Mouse (Mus musculus): ENCODE measurements around the gene Mzf1. TPM values are rescaled to one million over a fixed set of nuclear protein-coding genes. Genes with fewer than 3 reads are reported as not detected.
A peak's percentile ranks its signal among the peaks of the same experiment; 100 is the strongest.

Mzf1 gene
- polyA plus RNA-seq, 1 experiment from 2014 or later: 9.3 TPM

GRCm38 (mm10) chr7:13013671-13014070, 40.9 kb downstream of the Mzf1 start:
- Histone ChIP-seq H3K4me3 (no peak overlapping the region), H3K27me3 (no peaks in the 10 kb centered on the region), H3K4me1 (replicated peaks) (peaks cover 11% of the 10 kb centered on the region), H3K4me2 (no peak overlapping the region), H3K27ac (replicated peaks) (no peak overlapping the region), H3K9me3 (no peaks in the 10 kb centered on the region), H3K36me3 (no peaks in the 10 kb centered on the region), H3K9ac (no peak overlapping the region)
- WGBS: 70% methylated on average over 4 of the region's 4 CpGs
- ATAC-seq (ENCODE audit: low FRiP score, low read depth): no peak

- WGBS: 4% methylated on average over 26 of the region's 26 CpGs
- H3K27ac ChIP-seq (replicated peaks): peak within 1 kb of the TSS; percentile 95
- H3K4me2 ChIP-seq: peak within 1 kb of the TSS; percentile 80
- peaks cover 19% of the 10 kb centered on the region for H3K36me3 ChIP-seq
- H3K4me1 ChIP-seq (replicated peaks): peaks cover 31% of the 10 kb centered on the region
- H3K9ac ChIP-seq: peak within 1 kb of the TSS; percentile 83
- no peak for ATAC-seq (ENCODE audit: low FRiP score, low read depth)
- peak within 1 kb of the TSS; percentile 84 for H3K4me3 ChIP-seq
- H3K27me3 ChIP-seq: no peaks in the 10 kb centered on the region
- no peaks in the 10 kb centered on the region for H3K9me3 ChIP-seq
Observed at GRCm38 (mm10) chr7:13010005-13010908, 44.3 kb downstream of the Mzf1 start, which contains the start of gene Zbtb45. Gene Zbtb45, minus strand, starts transcription at chr7:13010034.

GRCm38 (mm10) chr7:13009143-13010004, 45.2 kb downstream of the Mzf1 start:
- no peaks in the 10 kb centered on the region for H3K27me3 ChIP-seq
- peaks cover 31% of the 10 kb centered on the region for H3K4me1 ChIP-seq (replicated peaks)
- peak; percentile 89 for ATAC-seq (ENCODE audit: low FRiP score, low read depth)
- peak overlapping the region; percentile 83 for H3K9ac ChIP-seq
- WGBS: under 1% methylated on average over 42 of the region's 42 CpGs
- peak overlapping the region; percentile 84 for H3K4me3 ChIP-seq
- H3K36me3 ChIP-seq: peaks cover 26% of the 10 kb centered on the region
- no peaks in the 10 kb centered on the region for H3K9me3 ChIP-seq
- peak overlapping the region; percentile 95 for H3K27ac ChIP-seq (replicated peaks)
- peak overlapping the region; percentile 80 for H3K4me2 ChIP-seq

- Histone ChIP-seq H3K36me3 (peaks cover 32% of the 10 kb centered on the region), H3K27me3 (no peaks in the 10 kb centered on the region), H3K9ac (peak overlapping the region; percentile 17; the same call in 1 of the 2 replicates), H3K4me3 (peak overlapping the region; percentile 21), H3K9me3 (no peaks in the 10 kb centered on the region), H3K4me2 (peak overlapping the region; percentile 80), H3K4me1 (replicated peaks) (peaks cover 31% of the 10 kb centered on the region), H3K27ac (replicated peaks) (no peak overlapping the region)
- 36% methylated on average over 57 of the region's 57 CpGs for WGBS
- no peak for ATAC-seq (ENCODE audit: low FRiP score, low read depth)
Observed at GRCm38 (mm10) chr7:13007341-13008092, 47.0 kb downstream of the Mzf1 start.

- no peak overlapping the region for H3K4me3 ChIP-seq
- H3K4me2 ChIP-seq: no peak overlapping the region
- H3K9ac ChIP-seq: no peak overlapping the region
- no peaks in the 10 kb centered on the region for H3K27me3 ChIP-seq
- H3K36me3 ChIP-seq: peaks cover 33% of the 10 kb centered on the region
- ATAC-seq (ENCODE audit: low FRiP score, low read depth): no peak
- peaks cover 31% of the 10 kb centered on the region for H3K4me1 ChIP-seq (replicated peaks)
- no peak overlapping the region for H3K27ac ChIP-seq (replicated peaks)
- 86% methylated on average over 10 of the region's 10 CpGs for WGBS
- no peaks in the 10 kb centered on the region for H3K9me3 ChIP-seq
Observed at GRCm38 (mm10) chr7:13006531-13006930, 48.0 kb downstream of the Mzf1 start.

- Histone ChIP-seq H3K4me1 (replicated peaks) (peaks cover 31% of the 10 kb centered on the region), H3K36me3 (peaks cover 33% of the 10 kb centered on the region), H3K4me2 (no peak overlapping the region), H3K4me3 (no peak overlapping the region), H3K27ac (replicated peaks) (no peak overlapping the region), H3K9ac (no peak overlapping the region), H3K9me3 (no peaks in the 10 kb centered on the region), H3K27me3 (no peaks in the 10 kb centered on the region)
- ATAC-seq (ENCODE audit: low FRiP score, low read depth): no peak
- 85% methylated on average over 17 of the region's 17 CpGs for WGBS
Observed at GRCm38 (mm10) chr7:13006011-13006410, 48.6 kb downstream of the Mzf1 start.

- 78% methylated on average over 5 of the region's 5 CpGs for WGBS
- H3K27ac ChIP-seq (replicated peaks): no peak overlapping the region
- H3K36me3 ChIP-seq: peaks cover 33% of the 10 kb centered on the region
- H3K9ac ChIP-seq: no peak overlapping the region
- no peak overlapping the region for H3K4me3 ChIP-seq
- H3K4me1 ChIP-seq (replicated peaks): peaks cover 18% of the 10 kb centered on the region
- H3K27me3 ChIP-seq: no peaks in the 10 kb centered on the region
- H3K4me2 ChIP-seq: no peak overlapping the region
- ATAC-seq (ENCODE audit: low FRiP score, low read depth): no peak
- no peaks in the 10 kb centered on the region for H3K9me3 ChIP-seq
Observed at GRCm38 (mm10) chr7:13003380-13003779, 51.2 kb downstream of the Mzf1 start.

GRCm38 (mm10) chr7:13001584-13001983, 53.0 kb downstream of the Mzf1 start:
- ATAC-seq (ENCODE audit: low FRiP score, low read depth): no peak
- Histone ChIP-seq H3K27ac (replicated peaks) (no peak overlapping the region), H3K4me1 (replicated peaks) (0 out of 2 replicates have a peak, but pooled peaks cover 2% of the 10 kb centered on the region), H3K9me3 (no peaks in the 10 kb centered on the region), H3K4me3 (no peak overlapping the region), H3K4me2 (no peak overlapping the region), H3K27me3 (no peaks in the 10 kb centered on the region), H3K9ac (no peak overlapping the region), H3K36me3 (peaks cover 21% of the 10 kb centered on the region)
- WGBS: 81% methylated on average over 1 of the region's 1 CpGs

- Histone ChIP-seq H3K27me3 (no peaks in the 10 kb centered on the region), H3K4me2 (no peak within 1 kb of the TSS), H3K9ac (no peak within 1 kb of the TSS), H3K36me3 (peaks cover 6% of the 10 kb centered on the region; the same call in 1 of the 2 replicates), H3K4me3 (no peak within 1 kb of the TSS), H3K27ac (replicated peaks) (no peak within 1 kb of the TSS), H3K4me1 (replicated peaks) (no peaks in the 10 kb centered on the region), H3K9me3 (no peaks in the 10 kb centered on the region)
- ATAC-seq (ENCODE audit: low FRiP score, low read depth): no peak
- WGBS: 87% methylated on average over 3 of the region's 3 CpGs
Observed at GRCm38 (mm10) chr7:12998851-12999250, 55.7 kb downstream of the Mzf1 start, which contains the start of gene Trim28. Gene Trim28, plus strand, starts transcription at chr7:12999114.

GRCm38 (mm10) chr7:12998053-12998452, 56.5 kb downstream of the Mzf1 start, which contains the start of gene Slc27a5:
Gene Slc27a5, minus strand, starts transcription at chr7:12998192.
- 84% methylated on average over 5 of the region's 5 CpGs for WGBS
- no peak within 1 kb of the TSS for H3K4me3 ChIP-seq
- H3K9ac ChIP-seq: no peak within 1 kb of the TSS
- no peaks in the 10 kb centered on the region for H3K4me1 ChIP-seq (replicated peaks)
- no peaks in the 10 kb centered on the region for H3K9me3 ChIP-seq
- H3K27me3 ChIP-seq: no peaks in the 10 kb centered on the region
- peaks cover 6% of the 10 kb centered on the region; the same call in 1 of the 2 replicates for H3K36me3 ChIP-seq
- no peak for ATAC-seq (ENCODE audit: low FRiP score, low read depth)
- no peak within 1 kb of the TSS for H3K27ac ChIP-seq (replicated peaks)
- H3K4me2 ChIP-seq: no peak within 1 kb of the TSS

GRCm38 (mm10) chr7:12997230-12997629, 57.3 kb downstream of the Mzf1 start:
- Histone ChIP-seq H3K36me3 (no peaks in the 10 kb centered on the region), H3K4me3 (no peak overlapping the region), H3K27me3 (no peaks in the 10 kb centered on the region), H3K4me2 (no peak overlapping the region), H3K9ac (no peak overlapping the region), H3K4me1 (replicated peaks) (no peaks in the 10 kb centered on the region), H3K9me3 (no peaks in the 10 kb centered on the region), H3K27ac (replicated peaks) (no peak overlapping the region)
- 70% methylated on average over 5 of the region's 5 CpGs for WGBS
- no peak for ATAC-seq (ENCODE audit: low FRiP score, low read depth)
